Mouse (Mus musculus) cerebellum, adult 8-10 months (tissue): ENCODE measurements around the gene Plcb4.

Experiments
- DNase-seq: peaks from one replicate; pipeline ENCODE4 v3.0.0; 2022

The Plcb4 gene

DNA sequence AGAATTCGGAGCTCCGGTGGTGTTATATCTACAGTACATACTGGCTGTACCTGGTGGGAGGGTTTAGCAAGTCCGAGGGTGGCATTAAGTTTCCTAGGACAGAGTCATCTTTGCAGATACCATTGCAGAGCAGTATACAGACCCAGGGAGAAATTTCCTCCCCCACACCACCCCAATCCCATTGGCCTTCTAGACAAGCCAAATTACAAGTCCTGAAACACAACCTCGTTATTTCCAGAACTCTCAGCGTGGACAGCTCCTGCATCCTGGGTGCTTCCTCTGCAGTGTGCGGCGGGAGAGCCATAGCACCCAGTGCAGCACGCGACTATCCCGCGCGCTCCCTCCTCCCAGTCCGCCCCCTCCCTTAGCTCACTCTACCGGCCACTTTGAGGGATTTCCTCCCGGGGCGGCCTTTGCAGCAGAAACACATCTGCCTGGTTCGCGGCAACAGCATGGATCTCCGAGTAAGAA is 399.1 kb downstream of the Plcb4 start:
- DNase-seq: no peak

DNA sequence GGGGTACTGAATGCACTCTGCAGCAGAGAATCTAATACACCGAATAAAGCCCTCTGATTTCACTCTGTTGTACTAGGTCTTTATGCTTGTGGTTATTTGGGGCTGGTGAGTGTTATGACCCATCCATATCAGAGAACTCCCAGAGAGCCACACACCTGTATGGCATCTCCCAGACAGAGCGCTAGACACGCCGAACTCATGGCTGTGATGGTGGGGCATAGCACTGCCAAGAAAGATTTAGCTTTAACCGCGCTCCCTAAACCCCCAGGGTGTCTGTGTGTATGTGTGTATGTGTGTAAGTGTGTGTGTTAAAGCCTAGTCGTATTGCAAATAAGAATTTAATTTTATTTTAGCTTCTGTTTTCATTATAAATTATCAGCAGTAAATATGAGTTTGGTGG is 399.6 kb downstream of the Plcb4 start:
- no peak for DNase-seq

DNA sequence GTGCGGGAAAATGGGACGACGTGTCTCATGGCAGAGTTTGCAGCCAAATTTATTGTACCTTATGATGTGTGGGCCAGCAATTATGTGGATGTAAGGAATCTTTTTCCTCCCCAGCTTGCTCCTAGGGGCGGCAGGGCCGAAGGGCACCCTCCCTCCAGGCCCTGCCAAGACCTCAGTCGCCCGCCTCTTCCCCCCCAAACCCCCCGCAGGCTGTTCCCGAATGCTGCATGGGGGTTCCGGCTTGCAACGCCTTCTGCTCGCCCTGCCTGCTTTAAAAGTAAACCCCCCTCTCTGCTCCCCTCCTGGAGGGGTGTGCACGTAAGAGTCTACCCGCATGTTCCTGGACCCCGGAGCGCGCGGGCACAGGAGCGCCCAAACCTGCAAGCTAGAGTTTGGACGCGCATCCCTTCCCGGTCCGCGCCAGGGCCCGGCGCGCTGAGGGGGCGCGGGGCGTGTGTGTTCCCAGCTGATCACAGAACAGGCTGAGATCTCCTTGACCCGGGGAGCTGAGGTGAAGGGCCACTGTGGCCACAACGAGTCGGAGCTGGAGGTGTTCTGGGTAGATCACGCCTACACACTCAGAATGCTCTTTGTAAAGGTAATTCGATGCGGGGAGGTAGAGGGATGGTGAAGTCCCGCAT is 400.3 kb downstream of the Plcb4 start:
- no peak for DNase-seq
